Mouse (Mus musculus) spleen, embryonic (tissue): Measurements from ENCODE around the gene Fhod1.

Experiments
- CTCF ChIA-PET: fragments of 350-600 bp; sonication (Branson Sonifier 250); formaldehyde crosslinking; loops from one replicate; lab custom pipeline; 2022; lab: Charles Lee

Gene Fhod1

GRCm38 (mm10) chr8:105297511-105298192, 50.1 kb downstream of the Fhod1 start, which contains the start of gene E2f4:
Gene E2f4, plus strand, starts transcription at chr8:105297663.
- CTCF ChIA-PET: interaction anchor here (0.9 kb wide), 1 partner anchor 16 kb away, joined by 3 read pairs; no protein-coding TSS in a partner anchor

DNA sequence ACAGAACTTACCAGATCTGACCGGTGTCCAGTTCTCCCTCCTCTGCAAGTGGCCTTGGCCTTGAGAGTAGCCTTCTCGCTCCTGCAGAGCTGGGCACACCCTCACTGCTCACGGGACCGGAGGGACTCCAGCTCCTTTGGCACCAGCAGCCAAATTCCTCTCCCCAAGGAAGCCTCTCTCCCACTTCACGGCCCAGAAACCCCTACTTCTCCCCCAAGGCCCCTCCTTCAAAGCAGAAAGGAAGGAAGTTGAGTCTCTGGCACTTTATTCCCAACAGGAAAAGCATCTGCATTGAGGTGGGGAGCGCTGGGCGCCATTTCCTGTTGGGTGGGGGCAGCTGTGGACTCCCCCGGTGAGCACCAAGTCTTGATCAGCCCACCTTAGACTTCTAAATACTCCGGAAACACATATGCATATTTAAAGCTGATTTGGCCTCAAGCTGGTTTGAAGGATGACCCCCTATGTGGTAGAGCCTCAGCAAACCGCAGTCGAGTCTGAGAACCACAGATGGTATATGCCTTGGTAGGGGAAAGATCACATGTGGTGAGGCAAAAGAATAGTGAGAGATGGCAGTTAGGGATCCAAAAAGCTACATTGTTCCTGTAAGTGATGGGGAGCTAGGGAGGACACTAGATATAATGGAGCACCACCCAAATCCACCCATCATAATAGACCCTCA, 51.7 kb downstream of the Fhod1 start, which contains the start of gene Exoc3l:
Exoc3l (minus strand) TSS at position 207 of the 679 bp plus-strand sequence.
- CTCF ChIA-PET: interaction anchor here (0.7 kb wide), 1 partner anchor 123 kb away, joined by 3 read pairs; no protein-coding TSS in a partner anchor

DNA sequence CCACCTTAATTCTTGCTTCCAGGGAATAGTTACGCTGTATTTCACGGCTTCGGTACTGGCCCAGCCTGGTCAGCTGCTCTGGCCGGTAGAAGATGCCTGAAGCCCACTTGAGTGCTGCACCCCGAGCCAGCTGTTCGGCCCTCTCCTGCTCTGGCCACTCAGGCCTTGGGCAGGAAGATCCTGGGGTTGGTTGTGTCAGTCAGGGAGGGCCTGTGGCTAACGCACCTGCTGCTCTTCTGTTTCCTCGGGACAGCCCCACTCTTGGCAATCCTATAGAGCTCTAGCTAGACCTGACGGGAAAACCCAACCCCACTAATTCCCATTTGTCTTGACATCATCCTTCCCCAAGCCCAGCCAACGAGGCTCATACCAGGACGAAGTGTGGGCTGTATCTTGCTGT, 52.5 kb downstream of the Fhod1 start:
- CTCF ChIA-PET: no interaction called here

DNA sequence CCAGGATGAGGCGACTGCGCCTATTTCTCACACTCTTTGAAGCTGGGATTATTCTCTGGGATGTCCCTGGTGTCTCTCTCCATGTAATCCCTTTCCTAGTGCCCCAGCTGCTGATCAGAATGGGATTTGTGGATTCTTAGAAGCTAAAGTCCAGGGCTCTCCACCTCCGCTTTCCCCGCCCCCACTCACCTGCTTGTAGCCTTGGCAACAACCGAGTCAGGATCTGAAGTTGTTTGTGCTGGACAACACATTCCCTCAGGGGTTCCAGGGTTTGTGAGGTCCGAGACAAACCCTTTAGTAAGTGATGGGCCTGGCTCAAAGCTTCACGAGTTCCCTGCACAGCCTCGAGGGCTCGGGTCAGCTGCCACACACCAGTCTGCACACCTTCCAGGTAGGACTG, 53.0 kb downstream of the Fhod1 start:
- CTCF ChIA-PET: no interaction called here

GRCm38 (mm10) chr8:105293405-105293804, 54.3 kb downstream of the Fhod1 start:
- CTCF ChIA-PET: no interaction called here

DNA sequence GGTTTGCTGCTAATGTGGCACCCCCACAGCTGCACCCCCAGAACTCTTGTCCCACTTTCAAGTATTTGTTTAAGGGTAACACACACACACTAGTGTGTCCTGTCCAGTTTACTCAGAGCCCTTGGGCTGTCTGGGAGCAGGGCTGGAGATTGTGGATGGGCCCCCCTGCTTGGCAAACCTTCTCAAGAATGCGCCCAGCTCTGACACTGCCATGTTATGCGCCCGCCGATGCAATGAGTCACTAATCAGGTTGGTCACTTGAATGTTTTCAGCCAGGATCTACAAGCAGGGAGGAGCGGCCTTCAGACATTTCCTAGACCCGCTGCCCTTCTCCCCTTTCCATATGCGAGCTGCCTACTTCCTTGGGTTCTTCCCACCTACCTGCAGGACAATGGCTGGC, 55.3 kb downstream of the Fhod1 start:
- CTCF ChIA-PET: no interaction called here

DNA sequence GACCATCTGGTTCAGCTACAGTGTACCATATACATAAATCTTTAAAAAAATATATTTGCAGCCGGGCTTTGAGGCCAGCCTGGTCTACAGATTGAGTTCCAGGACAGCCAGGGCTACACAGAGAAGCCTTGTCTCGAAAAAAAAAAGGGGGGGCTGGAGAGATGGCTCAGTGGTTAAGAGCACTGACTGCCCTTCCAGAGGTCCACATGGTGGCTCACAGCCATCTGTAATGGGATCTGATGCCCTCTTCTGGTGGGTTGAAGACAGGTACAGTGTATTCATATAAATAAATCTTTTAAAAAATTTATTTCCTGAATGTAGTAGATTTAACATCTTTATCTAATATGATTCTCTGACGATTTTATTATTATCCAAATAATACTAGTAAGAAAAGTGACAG, 56.0 kb downstream of the Fhod1 start:
- CTCF ChIA-PET: interaction anchor here (0.7 kb wide), 1 partner anchor 138 kb away, joined by 5 read pairs; no protein-coding TSS in a partner anchor

- CTCF ChIA-PET: interaction anchor here (0.7 to 0.9 kb wide), 2 partner anchors 13 to 138 kb away, joined by 3 to 5 read pairs; no protein-coding TSS in a partner anchor
Observed at GRCm38 (mm10) chr8:105291364-105291763, 56.4 kb downstream of the Fhod1 start.

DNA sequence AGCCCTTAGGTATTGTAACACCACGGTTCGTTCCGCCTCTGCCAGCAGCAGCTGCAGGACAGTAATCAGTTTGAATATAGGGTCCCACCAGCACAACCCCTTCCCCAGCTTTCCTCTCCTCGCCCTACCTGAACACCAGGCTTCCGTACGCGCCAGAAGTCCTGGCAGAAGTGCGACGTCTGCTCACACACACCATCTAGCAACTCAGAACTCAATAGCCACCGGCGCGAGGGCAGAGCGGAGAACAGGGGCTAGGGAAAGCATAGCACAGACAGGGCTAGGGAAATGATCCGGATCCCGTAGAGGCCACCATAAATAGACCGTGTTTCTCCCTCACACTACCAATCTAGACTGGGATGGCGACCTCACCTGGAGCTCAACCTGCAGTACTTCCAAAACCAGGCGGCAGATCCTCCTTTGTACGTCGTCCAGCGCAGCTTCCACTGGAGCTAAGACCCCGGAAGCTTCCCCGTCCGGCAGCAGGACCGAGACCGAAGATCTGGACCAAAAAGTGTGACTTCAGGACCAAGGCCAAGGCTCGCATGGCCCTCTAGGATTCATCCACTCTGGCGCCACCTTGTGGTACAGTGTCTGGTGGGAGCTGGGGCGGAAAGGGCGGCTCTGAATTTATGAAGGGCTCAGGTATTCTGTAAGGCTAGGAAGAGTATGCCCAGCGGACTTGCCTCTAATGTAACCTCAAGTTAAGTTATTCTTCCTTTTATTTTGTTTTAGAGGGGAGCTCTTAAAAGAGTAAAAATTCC, 57.0 kb downstream of the Fhod1 start:
- CTCF ChIA-PET: interaction anchor here (0.9 kb wide), 1 partner anchor 14 kb away, joined by 3 read pairs; no protein-coding TSS in a partner anchor

- CTCF ChIA-PET: no interaction called here
Observed at GRCm38 (mm10) chr8:105289805-105290460, 57.8 kb downstream of the Fhod1 start, which contains the start of gene 4931428F04Rik. Gene 4931428F04Rik, minus strand, starts transcription at chr8:105289864.

GRCm38 (mm10) chr8:105288958-105289732, 58.6 kb downstream of the Fhod1 start:
- CTCF ChIA-PET: interaction anchor here (0.6 kb wide), 1 partner anchor 28 kb away, joined by 3 read pairs; no protein-coding TSS in a partner anchor

GRCm38 (mm10) chr8:105288231-105288630, 59.5 kb downstream of the Fhod1 start:
- CTCF ChIA-PET: interaction anchor here (1.3 kb wide), 1 partner anchor 11 kb away, joined by 3 read pairs; no protein-coding TSS in a partner anchor

DNA sequence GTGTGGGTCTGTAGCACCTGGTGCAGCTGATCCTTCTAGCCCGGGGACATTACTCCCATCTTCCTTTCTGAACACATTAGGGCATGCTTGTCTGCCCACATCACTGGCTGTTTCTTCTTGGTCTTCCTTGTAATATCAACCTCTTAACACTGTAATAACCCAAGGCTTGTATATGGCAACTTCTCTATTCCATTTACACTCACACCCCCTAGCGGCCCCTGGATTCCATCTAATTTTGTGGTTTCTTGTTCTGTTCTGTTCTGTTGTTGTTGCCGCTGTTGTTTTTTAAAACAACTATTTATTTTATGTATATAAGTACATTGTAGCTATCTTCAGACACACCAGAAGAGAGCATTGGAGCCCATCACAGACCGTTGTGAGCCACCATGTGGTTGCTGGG, 60.8 kb downstream of the Fhod1 start:
- CTCF ChIA-PET: no interaction called here

- CTCF ChIA-PET: no interaction called here
Observed at GRCm38 (mm10) chr8:105285514-105285913, 62.2 kb downstream of the Fhod1 start.

DNA sequence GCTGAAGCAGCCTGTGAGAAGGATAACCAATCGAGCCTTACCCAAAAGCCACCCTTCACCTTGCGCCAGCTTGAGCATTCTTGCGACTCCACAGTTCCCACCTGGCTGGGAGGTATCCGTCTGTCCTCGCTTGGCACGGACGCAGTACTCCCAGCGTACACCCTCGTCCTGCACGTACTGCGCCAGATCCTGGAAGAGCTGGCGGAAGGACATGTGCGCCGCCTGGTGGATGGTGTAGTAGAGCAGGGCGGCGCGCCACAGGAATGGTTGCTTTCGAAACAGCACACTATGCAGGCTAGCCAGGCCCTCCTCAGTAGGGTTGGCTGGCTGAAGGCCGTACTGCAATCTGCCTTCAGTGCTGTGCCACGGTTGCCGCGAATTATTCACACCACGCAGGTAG, 64.7 kb downstream of the Fhod1 start:
- CTCF ChIA-PET: interaction anchor here (0.9 to 1.1 kb wide), 3 partner anchors 24 to 104 kb away, joined by 3 to 5 read pairs (median 4); partner anchors contain the start of gene B3gnt9

DNA sequence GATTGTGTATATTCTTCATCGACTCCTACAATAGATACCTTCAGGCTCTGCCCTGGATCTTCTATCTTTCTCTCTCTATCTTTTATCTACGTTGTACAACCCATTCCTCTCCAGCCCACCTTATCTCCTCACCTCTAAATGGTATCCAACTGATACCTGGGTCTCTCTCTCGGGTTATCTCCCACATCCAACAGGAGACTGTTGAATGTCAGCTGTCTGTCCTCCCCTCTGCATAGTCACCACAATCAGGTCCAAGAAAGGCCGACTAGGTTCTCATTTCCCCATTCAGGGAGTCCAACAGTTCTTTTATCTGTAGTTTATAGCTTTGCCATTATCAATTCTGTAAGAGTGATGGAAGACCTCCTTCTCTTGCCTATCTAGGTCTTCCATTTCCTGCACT, 65.5 kb downstream of the Fhod1 start:
- CTCF ChIA-PET: interaction anchor here (1.0 to 1.1 kb wide), 2 partner anchors 23 to 27 kb away, joined by 4 to 5 read pairs; partner anchors contain the start of gene B3gnt9

GRCm38 (mm10) chr8:105281821-105282220, 65.9 kb downstream of the Fhod1 start:
- CTCF ChIA-PET: interaction anchor here (1.0 kb wide), 1 partner anchor 16 kb away, joined by 3 read pairs; the partner anchor contains the start of gene E2f4

DNA sequence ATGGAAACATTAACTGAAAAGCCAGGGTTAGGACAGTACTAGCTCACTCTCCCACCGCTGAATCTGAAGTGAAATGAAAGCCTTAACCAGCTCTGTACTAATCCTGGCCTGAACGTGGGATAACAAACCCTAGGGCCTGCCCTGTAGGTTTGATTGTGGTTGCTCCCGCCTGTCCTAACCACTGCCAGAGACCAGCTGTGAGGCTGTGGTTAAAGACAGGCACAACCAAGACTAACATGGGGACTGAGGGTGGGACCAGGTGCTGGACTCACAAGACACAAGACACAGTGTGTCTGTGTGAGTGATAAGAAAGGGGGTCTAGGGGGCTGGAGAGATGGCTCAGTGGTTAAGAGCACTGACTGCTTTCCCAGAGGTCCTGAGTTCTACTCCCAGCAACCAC, 67.2 kb downstream of the Fhod1 start:
- CTCF ChIA-PET: interaction anchor here (1.3 kb wide), 1 partner anchor 27 kb away, joined by 4 read pairs; no protein-coding TSS in a partner anchor
